Mouse (Mus musculus) monocyte, adult 2 months (primary cell): ENCODE data around the gene Ankrd24.
"Not testable (repeated sequence)": the region's sequence is repeated elsewhere in the genome, so short reads cannot be mapped to it uniquely, and the experiment has no call there.

Experiments
- DNase-seq, 2 experiments: peaks; one replicate each; pipeline ENCODE4 v3.0.0; 2022; ENCODE audit warnings: low spot score in 2 of 2, low read depth in 1 of 2

The Ankrd24 gene

DNA sequence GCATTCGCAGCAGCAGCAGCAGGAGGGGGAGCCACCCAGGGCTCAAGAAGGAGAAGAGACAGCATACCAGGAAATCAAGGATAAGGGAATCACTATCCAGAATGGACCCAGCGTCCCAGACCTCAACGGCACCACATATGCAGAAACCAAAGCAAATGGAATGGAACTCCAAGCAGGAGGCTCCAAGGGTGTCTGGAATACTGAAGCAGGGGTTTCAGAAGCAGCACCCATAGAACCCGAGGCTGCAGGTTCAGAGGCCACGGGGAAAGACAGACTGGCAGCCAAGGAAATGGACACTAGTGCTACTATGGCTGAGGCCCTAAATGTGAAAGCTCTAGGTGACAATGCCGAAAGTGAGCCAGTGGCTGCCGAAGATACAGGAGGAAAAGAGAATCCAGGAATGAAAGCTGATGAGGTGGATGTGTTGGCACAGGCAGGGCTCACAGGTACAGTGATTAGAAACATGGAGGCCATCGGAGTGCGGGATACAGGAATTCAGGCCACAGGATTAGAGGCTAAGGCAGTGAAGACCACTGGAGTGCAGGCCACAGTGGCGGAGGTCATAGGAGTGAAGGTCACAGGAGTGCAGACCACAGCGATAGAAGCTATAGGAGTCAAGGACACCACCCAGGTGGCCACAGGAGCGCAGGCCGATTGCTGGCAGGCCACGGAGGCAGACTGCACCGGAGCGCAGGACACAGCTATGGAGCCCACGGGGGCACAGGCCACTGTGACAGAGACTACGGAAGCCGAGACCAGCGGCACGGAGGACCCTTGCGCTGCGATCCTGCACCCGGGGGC lies 14.5 kb downstream of the Ankrd24 start:
- DNase-seq: no peak

DNA sequence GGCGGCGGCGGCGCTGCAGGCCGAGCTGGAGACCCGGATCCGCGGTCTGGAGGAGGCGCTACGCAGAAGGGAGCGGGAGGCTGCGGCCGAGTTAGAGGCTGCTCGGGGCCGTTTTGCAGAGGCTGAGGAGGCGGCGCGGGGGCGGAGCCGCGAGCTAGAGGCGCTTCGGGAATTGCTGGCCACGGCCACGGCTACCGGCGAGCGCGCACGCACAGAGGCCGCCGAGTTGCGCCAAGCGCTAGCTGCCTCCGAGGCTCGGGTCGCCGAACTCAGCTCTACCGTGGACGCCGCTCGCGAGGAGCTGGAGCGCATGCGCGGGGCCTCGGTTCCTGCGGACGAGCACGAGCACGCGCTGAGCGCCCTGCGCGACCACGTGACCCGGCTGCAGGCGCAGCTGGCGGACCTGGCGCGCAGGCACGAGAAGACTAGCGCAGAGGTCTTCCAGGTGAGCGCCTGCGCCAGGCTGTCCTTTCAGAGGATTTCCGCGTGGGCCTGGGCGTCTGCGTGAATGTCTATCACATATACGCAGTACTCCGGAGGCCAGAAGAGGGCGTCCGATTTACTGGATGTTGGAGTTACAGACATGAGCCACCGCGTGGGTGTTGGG lies 15.2 kb downstream of the Ankrd24 start:
- peak; percentile 79 to 83 for DNase-seq

DNA sequence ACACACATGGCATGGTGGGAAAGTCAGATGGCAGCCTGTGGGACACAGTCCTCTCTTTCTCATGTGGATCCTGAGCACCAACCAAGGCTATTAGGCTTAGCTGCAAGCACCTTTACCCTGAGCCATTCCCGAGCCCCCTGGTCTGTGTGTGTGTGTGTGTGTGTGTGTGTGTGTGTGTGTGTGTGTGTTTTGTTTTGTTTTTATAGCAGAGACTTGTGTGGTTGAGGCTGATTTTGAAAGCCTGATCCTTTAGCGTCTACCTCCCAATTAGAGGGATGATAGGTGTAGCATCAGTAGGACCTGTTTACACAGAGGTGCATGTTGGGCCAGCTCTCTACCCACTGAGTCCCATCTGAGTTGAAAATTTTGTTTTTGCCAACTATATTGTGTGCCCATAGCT lies 15.8 kb downstream of the Ankrd24 start:
- DNase-seq: no peak

DNA sequence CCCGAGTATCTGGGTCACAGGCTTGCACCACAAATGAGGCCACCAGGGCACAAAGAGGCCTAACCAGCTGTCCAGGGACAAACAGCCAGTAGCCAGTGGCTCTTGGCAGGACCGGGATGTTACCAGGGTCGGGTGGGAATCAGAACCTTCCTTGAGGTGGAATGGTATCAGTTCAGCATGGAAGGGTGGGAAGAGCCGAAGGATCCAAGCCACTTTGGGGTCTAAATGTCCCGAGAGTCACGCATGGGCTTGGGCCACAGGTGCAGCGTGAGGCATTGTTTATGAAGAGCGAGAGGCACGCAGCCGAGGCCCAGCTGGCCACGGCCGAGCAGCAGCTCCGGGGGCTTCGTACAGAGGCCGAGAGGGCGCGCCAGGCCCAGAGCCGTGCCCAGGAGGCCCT lies 16.4 kb downstream of the Ankrd24 start:
- no peak for DNase-seq

DNA sequence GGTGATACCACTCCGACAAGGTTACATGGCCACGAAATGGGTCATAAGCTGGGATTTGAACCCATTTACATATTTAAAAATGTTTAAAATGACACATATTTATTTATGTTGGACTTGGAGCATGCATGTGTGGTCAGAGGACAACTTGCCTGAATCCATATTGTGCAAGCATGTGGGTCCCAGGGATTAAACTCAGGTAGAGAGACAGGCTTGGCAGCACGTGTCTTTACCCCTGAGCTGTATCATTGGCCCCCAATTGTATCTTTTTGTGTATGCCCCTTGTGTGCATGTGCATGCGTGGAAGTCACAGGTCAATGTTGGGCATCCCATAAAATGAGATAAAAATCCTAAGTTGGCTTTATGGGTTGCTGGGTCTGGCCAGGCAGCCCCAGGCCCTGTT lies 17.1 kb downstream of the Ankrd24 start:
- DNase-seq: no peak

DNA sequence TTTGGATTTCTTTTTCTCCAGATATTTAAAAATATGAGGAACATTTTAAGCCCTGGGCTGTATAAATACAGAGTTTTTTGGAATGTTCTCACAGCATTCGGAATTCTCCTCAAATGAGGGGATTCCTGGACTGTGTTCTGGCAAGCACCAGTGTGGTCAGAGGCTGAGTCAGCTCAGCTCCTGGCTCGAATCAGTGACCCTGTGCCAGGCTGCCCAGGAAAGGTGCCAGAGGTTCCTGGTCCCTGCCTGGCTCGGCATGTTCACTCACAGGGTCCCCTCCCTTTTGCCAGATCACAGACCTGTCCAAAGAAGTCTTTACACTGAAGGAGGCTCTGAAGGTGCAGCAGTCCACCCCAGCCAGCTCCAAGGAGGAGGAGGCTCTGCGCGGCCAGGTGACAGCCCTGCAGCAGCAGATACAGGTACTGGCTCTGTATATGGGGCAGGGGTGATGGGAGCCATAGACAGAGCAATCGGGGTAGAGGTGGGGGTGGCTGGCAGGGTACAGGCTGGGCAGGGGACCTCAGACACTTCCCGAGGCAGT lies 17.7 kb downstream of the Ankrd24 start:
- DNase-seq: no peak

DNA sequence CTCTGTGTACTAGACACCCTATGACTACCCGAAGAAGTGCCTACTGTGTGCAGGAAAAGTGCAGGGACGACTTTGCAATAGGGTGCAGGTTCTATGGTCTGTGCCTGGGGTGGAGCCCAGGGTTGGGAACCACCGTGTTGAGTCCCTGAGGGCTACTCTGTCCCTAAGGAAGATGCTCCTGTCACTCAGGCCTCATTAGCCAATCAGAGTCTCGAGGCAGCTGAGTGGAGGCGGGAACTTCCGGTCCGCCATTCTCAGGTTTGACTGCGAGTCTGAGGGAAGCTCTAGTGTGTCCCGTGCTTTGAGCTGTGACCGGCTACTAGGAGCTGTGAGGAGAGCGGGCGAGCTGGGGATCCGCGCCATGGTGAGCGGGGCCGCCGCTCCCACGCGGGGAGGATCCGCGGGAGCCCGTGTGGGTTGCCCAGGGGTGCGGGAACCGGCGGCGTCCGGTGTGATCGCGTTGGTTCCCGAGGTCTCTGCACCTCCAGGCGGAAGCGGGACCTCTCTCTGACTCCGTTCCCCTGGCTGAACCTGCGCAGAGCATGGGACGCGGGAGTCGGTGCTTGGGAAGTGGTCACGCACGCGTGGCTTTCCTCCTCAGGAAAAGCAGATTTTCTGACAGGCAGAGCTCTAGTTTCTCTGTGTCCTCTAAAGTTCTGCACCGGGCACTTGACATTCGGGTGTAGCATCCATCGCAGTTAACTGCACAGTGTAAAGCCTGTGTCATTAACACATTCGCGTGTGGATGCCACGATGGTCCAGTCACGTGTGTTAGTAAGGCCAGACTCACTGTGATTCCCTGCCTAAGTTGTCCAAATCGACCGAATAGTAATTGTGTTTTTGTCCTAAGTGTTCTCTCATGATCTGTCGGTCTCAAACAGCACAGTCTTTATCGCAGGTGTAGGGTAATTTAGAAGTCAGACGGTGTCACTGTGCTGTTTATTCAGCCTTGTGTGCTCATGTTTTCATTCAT lies 20.7 kb downstream of the Ankrd24 start, which contains the start of gene Gm10778:
Gene Gm10778, plus strand, starts transcription at position 257 of the 973 bp plus-strand sequence.
- peak; percentile 58 to 69 for DNase-seq

DNA sequence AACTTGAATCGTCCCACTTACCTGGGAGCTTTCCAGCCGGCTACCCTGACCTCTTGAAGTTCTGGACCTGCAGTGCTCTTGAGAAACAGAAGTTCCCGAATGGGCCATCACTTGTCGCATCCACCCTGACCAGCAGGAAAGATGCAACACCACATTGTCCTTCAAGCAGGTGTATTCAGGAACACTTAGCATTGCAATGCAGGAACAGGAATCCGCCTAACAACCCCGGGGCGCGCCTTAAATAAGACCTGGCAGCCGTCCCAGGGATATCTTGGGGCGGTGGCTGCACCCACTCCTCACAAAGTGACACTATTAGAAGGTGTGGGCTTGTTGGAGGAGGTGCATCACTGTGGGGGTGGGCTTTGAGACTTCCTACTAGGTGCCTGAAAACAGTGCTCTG lies 26.8 kb downstream of the Ankrd24 start:
- no peak for DNase-seq

DNA sequence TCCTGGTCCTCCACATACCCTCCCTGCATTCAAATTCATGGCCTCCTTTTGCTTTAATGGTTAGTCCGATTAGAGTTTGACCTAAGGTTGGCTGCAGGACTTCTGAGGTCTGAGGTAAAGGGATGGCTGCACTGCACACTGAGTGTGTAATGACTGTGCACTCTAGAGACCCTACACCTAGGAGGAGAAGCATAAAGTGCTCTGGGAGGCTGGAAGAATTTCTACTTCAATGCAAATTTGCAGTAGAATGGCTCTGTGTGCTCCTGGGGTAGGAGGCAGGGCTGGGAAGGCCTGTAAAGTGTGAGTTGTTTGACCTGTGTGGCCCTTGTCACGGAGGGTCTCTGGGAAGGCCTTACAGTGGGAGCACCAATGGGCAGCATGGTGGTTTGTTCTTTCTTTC lies 27.8 kb downstream of the Ankrd24 start:
- no peak for DNase-seq

DNA sequence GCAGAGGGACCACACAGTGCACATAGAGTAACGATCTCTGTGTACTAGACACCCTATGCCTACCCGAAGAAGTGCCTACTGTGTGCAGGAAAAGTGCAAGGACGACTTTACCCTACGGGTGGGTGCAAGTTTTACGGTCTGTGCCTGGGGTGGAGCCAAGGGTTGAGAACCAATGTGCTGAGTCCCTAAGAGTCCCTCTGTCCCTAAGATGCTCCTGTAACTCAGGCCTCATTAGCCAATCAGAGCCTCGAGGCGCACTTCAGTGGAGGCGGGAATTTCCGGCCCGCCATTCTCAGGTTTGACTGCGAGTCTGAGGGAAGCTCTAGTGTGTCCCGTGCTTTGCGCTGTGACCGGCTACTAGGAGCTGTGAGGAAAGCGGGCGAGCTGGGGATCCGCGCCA lies 58.8 kb downstream of the Ankrd24 start:
- not testable (repeated sequence) for DNase-seq
